Mouse (Mus musculus) C2C12 (cell line): ENCODE data around the gene Sox9.

Source experiments
- CTCF ChIP-seq: IDR thresholded peaks from one replicate; pipeline ENCODE4 v1.5.1; 2011; ENCODE audit not compliant: control insufficient read depth, insufficient read depth, insufficient read length
- MYOD1 ChIP-seq: IDR thresholded peaks from one replicate; pipeline ENCODE4 v1.6.1; 2011; ENCODE audit warnings: low read depth; ENCODE audit not compliant: control insufficient read depth, insufficient read length
- USF1 ChIP-seq: IDR thresholded peaks from one replicate; pipeline ENCODE4 v1.6.1; 2011; ENCODE audit warnings: low read depth, mild to moderate bottlenecking, control low read depth, moderate library complexity

DNA sequence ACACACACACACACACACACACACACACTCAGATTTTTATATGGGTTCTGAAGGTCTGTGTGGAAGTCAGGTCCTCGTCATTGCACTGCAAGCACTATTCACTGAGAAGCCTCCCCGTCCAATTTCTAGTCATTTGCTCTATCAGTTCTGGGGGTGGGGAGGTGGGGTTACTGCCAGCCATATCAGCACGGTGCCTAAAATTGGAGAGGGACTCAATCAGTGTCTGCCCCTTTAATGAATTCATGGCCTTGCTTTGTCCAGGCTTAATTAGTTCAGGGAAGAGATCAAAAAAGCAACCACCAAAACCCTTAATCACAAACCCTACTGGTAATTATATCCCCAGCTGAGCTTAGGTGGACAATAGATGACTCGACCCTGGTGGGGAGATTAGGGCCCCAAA, 25.5 kb upstream of the Sox9 start:
- TF ChIP-seq CTCF (no peak), USF1 (no peak), MYOD1 (no peak)
